Mouse (Mus musculus) brain, embryonic 14.5 days (tissue): ENCODE measurements around the gene Tmem51. TPM values are rescaled to one million over a fixed set of nuclear protein-coding genes. Genes with fewer than 3 reads are reported as not detected.
A peak's percentile ranks its signal among the peaks of the same experiment; 100 is the strongest.

Experiments used
- DNase-seq: peaks from one replicate; pipeline ENCODE4 v3.0.0-alpha.2; 2011; ENCODE audit warnings: low read depth
- CTCF ChIP-seq: fragments of 200-500 bp; IDR thresholded peaks from 2 replicates; pipeline ENCODE4 v1.5.1; 2012; ENCODE audit warnings: inconsistent platforms, mild to moderate bottlenecking, moderate library complexity, borderline replicate concordance; ENCODE audit not compliant: insufficient read depth, insufficient read length; ENCODE audit errors: extremely low read depth
- POLR2A ChIP-seq: fragments of 200-500 bp; IDR thresholded peaks from 2 replicates; pipeline ENCODE4 v1.6.1; 2012; ENCODE audit warnings: mild to moderate bottlenecking, inconsistent platforms, borderline replicate concordance; ENCODE audit not compliant: poor library complexity, insufficient read depth, insufficient read length, severe bottlenecking; ENCODE audit errors: extremely low read depth
- polyA plus RNA-seq: library from polyadenylated mRNA; depleted of rRNA; stranded (reverse); fragments of >200 nt; gene quantifications from 2 replicates; pipeline ENCODE4 v1.2.3, GENCODE M21; 2012; rRNA removed

Gene Tmem51
- polyA plus RNA-seq, 1 experiment = 6.1 TPM

DNA sequence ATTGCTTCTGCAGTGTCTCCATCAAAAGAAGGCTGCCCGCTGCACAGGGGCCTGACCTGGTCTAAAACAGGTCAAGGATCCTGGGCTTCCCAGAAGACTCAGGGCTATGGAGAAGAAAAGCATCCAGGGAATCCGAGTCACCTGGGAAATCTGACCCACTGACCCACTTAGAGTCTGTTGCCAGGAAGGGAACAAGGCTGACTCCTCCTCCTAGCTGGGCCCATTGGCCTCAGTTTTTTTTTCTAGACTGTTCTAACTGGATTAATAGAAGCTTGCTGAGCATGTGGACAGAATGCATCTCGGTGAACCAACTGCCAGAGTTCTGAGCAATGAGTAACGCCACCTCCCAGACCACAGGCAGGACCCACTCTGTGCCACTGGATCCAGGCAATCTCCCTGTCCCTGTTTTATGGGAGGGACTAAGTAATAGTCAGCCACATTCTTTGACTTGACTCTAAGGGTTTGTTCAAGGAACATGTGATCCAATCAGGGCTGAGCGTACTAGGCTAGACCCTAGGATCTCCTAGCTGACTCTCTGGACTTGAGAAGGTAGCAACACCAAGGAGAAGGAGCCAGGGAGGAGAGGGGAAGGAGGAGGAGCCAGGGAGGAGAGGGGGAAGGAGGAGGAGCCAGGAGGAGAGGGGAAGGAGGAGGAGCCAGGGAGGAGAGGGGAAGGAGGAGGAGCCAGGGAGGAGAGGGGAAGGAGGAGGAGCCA is 90.6 kb downstream of the Tmem51 start:
- no peak for DNase-seq
- TF ChIP-seq POLR2A = no peak
- no peak for TF ChIP-seq CTCF

DNA sequence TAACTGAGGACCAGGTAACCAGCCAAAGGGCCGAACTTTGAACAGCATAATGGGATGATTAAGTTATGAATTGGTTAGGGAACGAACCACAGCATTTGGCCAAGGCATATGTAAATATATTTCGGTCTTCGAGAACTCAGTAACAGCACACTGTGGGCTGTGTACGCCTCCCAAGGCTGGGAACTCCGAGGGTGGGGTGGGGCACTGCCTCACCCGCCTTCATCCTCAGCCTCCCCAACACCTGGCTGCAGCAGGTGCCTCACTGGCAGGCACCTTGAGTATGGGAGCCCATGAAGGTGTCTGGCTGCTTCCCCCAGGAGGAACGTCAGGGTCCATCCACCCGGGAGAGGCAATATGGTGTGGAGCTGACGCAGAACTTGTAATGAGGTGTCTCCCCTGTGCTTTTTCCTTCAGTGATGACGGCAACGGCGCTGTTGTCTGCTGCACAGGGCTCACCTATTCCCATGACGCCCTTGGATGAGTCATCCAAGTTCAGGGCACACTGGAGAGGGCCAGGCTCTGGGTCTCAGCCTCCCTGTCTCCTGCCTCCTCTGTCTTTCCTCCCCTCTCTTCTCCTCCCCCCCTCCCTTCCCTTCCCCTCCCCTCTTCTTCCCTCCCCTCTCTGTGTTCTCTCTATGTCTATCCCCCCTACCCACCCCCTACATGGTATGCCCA is 91.4 kb downstream of the Tmem51 start:
- TF ChIP-seq CTCF = no peak
- no peak for TF ChIP-seq POLR2A
- DNase-seq = no peak

DNA sequence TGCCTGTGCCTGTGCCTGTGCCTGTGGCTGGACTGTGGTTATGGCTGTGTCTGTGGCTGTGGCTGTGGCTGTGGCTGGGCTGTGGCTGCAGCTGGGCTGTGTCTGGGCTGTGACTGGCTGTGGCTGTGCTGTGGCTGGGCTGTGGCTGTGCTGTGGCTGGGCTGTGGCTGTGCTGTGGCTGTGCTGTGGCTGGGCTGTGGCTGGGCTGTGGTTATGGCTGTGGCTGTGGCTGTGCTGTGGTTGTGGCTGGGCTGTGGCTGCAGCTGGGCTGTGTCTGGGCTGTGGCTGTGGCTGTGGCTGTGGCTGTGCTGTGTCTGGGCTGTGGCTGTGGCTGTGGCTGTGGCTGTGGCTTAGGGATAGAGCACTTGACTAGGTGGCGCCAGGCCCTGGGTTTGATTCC is 95.9 kb downstream of the Tmem51 start:
- no peak for DNase-seq
- TF ChIP-seq POLR2A (no peak), CTCF (no peak)

DNA sequence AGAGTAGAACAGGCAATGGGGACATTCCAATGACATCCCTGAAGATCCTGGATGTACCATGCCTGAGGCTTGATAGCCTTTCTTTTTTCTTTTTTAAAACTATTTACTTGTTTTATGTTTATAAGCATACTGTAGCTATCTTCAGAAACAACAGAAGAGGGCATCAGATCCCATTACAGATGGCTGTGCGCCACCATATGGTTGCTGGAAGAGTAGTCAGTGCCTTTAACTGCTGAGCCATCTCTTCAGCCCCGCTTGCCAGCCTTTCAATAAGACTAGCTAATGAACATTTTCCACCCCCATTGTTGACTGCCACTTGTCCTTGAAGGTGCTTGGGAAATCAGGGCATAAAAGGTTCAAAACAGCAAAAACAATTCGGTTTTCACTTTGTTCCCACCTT is 100.4 kb downstream of the Tmem51 start:
- DNase-seq = peak; percentile 66
- no peak for TF ChIP-seq CTCF
- no peak for TF ChIP-seq POLR2A

DNA sequence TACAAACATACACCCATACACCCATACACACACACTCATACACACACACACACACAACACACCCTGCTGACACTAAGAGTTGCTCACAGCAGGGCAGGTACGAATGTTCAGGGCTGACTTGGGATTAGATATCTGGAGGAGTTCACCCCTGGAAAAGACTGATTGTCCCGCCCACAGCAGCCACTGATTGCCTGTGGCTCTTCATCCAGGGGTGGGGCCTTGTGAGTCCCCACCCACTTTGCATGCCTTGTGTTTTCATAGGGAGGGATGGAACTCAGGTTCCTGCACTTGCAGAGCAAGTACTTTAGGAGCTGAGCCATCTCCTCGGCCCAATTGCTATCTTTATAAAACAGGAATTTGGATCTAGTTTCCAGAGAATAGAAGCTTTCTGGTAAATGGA is 102.6 kb downstream of the Tmem51 start:
- DNase-seq = no peak

More for the DNA sequence above, 102.6 kb downstream of the Tmem51 start:
- TF ChIP-seq POLR2A (no peak), CTCF (no peak)

Other genes with a start within 250 kb of the Tmem51 start
- not detected in 2 replicates for gene Ctrc, start 237.9 kb downstream of the Tmem51 start, polyA plus RNA-seq
- 72.6 and 78.7 TPM in 2 replicates for gene Efhd2, start 209.4 kb downstream of the Tmem51 start, polyA plus RNA-seq
- 1.3 and 3.1 TPM in 2 replicates for gene Fhad1, start 69.2 kb downstream of the Tmem51 start, polyA plus RNA-seq
- 38.3 and 61.2 TPM in 2 replicates for gene Kazn, start 155.1 kb upstream of the Tmem51 start, polyA plus RNA-seq